Mouse (Mus musculus) forebrain, postnatal 0 days (tissue): ENCODE results near the gene Plekhg4. TPM values are rescaled to one million over a fixed set of nuclear protein-coding genes. Genes with fewer than 3 reads are reported as not detected.

Experiments used
- ATAC-seq: fragments of 200-750 bp; cut with Nextera tagmentation; 2 replicates; pipeline ENCODE4 v1.8.0; 2017; ENCODE audit warnings: mild to moderate bottlenecking, moderate library complexity
- DNase-seq: peaks from one replicate; pipeline ENCODE4 v3.0.0-alpha.2; 2015
- H3K27ac ChIP-seq: fragments of 300-500 bp; sonication (generic); 2 replicates; pipeline ENCODE4 v1.5.1; 2014; ENCODE audit warnings: low read depth, mild to moderate bottlenecking, antibody characterized with exemption, low read length, moderate library complexity, mixed read lengths
- H3K27me3 ChIP-seq: fragments of 300-500 bp; sonication (generic); 2 replicates; pipeline ENCODE4 v1.6.1; 2014; ENCODE audit warnings: mild to moderate bottlenecking, low read length, mixed read lengths; ENCODE audit not compliant: insufficient read depth
- H3K36me3 ChIP-seq: fragments of 300-500 bp; sonication (generic); 2 replicates; pipeline ENCODE4 v1.6.1; 2014; ENCODE audit warnings: mild to moderate bottlenecking, moderate library complexity; ENCODE audit not compliant: insufficient read depth
- H3K4me1 ChIP-seq: fragments of 300-500 bp; sonication (generic); 2 replicates; pipeline ENCODE4 v1.6.1; 2014; ENCODE audit warnings: antibody characterized with exemption; ENCODE audit not compliant: insufficient read depth
- H3K4me2 ChIP-seq: fragments of 300-500 bp; sonication (generic); 2 replicates; pipeline ENCODE4 v1.6.1; 2014; ENCODE audit warnings: low read depth, mild to moderate bottlenecking, moderate library complexity
- H3K4me3 ChIP-seq: fragments of 300-500 bp; sonication (generic); 2 replicates; pipeline ENCODE4 v1.5.1; 2014; ENCODE audit warnings: low read depth, low read length, mixed read lengths
- H3K9ac ChIP-seq: fragments of 300-500 bp; sonication (generic); 2 replicates; pipeline ENCODE4 v1.6.1; 2014; ENCODE audit warnings: mild to moderate bottlenecking
- H3K9me3 ChIP-seq: fragments of 300-500 bp; sonication (generic); 2 replicates; pipeline ENCODE4 v1.6.1; 2016; ENCODE audit warnings: low read length
- CTCF ChIP-seq: sonication (generic); IDR thresholded peaks from 2 replicates; pipeline ENCODE4 v1.5.1; 2016; ENCODE audit warnings: antibody characterized with exemption, control low read depth, low read depth
- WGBS: fragments of 180-500 bp; shearing (Covaris S2); extraction: QIAGEN DNeasy Blood & Tissue Kit; methylation state at CpG from one replicate; pipeline ENCODE4 v1.1.7; 2014; 5-methylcytosine and 5-hydroxymethylcytosine counted together
- polyA plus RNA-seq: library from polyadenylated mRNA; unstranded; fragments of >200 nt; fragmentation: Nextera tagmentation; extraction: Ambion mirVana; gene quantifications from 2 replicates; pipeline ENCODE4 v1.2.1, GENCODE M21; 2015
- total RNA-seq: library from RNA; depleted of rRNA; stranded (reverse); fragments of >200 nt; gene quantifications from 2 replicates; pipeline ENCODE4 v1.2.3, GENCODE M21; 2014

The Plekhg4 gene
- total and polyA plus RNA-seq, 2 experiments from 2014 or later = 0.77 to 4.5 TPM

GRCm38 (mm10) chr8:105349096-105349771 lies 23.8 kb upstream of the Plekhg4 start:
- ATAC-seq = peak; percentile 70
- no peaks in the 10 kb centered on the region; the same call in 1 of the 2 replicates for H3K27me3 ChIP-seq

GRCm38 (mm10) chr8:105350186-105350585 lies 22.9 kb upstream of the Plekhg4 start:
- no peaks in the 10 kb centered on the region for H3K9me3 ChIP-seq
- peak overlapping the region; percentile 74 for H3K9ac ChIP-seq
- H3K27me3 ChIP-seq = no peaks in the 10 kb centered on the region; the same call in 1 of the 2 replicates
- no peak for TF ChIP-seq CTCF
- WGBS = 28% methylated on average over 7 of the region's 7 CpGs
- no peaks in the 10 kb centered on the region for H3K36me3 ChIP-seq
- H3K4me3 ChIP-seq = peak overlapping the region; percentile 66
- H3K4me2 ChIP-seq = peak overlapping the region; percentile 98
- DNase-seq = peak; percentile 25
- H3K27ac ChIP-seq = no peak overlapping the region; the same call in 1 of the 2 replicates
- peaks cover 11% of the 10 kb centered on the region; the same call in 1 of the 2 replicates for H3K4me1 ChIP-seq
- ATAC-seq = no peak

More at GRCm38 (mm10) chr8:105349096-105349771, 23.8 kb upstream of the Plekhg4 start:
- Histone ChIP-seq H3K4me1 (peaks cover 11% of the 10 kb centered on the region; the same call in 1 of the 2 replicates), H3K36me3 (no peaks in the 10 kb centered on the region), H3K4me2 (peak overlapping the region; percentile 98), H3K9me3 (no peaks in the 10 kb centered on the region), H3K9ac (peak overlapping the region; percentile 74), H3K4me3 (peak overlapping the region; percentile 66), H3K27ac (peak overlapping the region; percentile 67)
- whole genome bisulfite sequencing = 5% methylated on average over 44 of the region's 48 CpGs
- no peak for TF ChIP-seq CTCF
- DNase-seq = peak; percentile 72

- H3K36me3 ChIP-seq = peaks cover 26% of the 10 kb centered on the region
- peaks cover 7% of the 10 kb centered on the region; the same call in 1 of the 2 replicates for H3K4me1 ChIP-seq
- H3K4me3 ChIP-seq = no peak overlapping the region
- DNase-seq (no peak), ATAC-seq (no peak)
- 74% methylated on average over 8 of the region's 8 CpGs for WGBS
- no peaks in the 10 kb centered on the region for H3K27me3 ChIP-seq
- H3K9me3 ChIP-seq = no peaks in the 10 kb centered on the region
- no peak for TF ChIP-seq CTCF
- H3K27ac ChIP-seq = no peak overlapping the region
- no peak overlapping the region for H3K4me2 ChIP-seq
- H3K9ac ChIP-seq = no peak overlapping the region
These were observed 19.4 kb upstream of the Plekhg4 start for GRCm38 (mm10) chr8:105353583-105354135.

- H3K4me2 ChIP-seq = no peak overlapping the region
- peaks cover 29% of the 10 kb centered on the region for H3K36me3 ChIP-seq
- ATAC-seq (no peak), DNase-seq (no peak)
- H3K4me3 ChIP-seq = no peak overlapping the region
- WGBS = 92% methylated on average over 4 of the region's 4 CpGs
- no peak overlapping the region for H3K27ac ChIP-seq
- no peak overlapping the region for H3K9ac ChIP-seq
- H3K4me1 ChIP-seq = peaks cover 7% of the 10 kb centered on the region; the same call in 1 of the 2 replicates
- no peak for TF ChIP-seq CTCF
- no peaks in the 10 kb centered on the region for H3K27me3 ChIP-seq
- H3K9me3 ChIP-seq = no peaks in the 10 kb centered on the region
These were observed 18.5 kb upstream of the Plekhg4 start for GRCm38 (mm10) chr8:105354549-105354948.

GRCm38 (mm10) chr8:105355179-105356024 lies 17.7 kb upstream of the Plekhg4 start:
- 83% methylated on average over 26 of the region's 26 CpGs for WGBS
- no peak for TF ChIP-seq CTCF
- H3K4me3 ChIP-seq = no peak overlapping the region
- no peaks in the 10 kb centered on the region for H3K9me3 ChIP-seq
- H3K4me2 ChIP-seq = no peak overlapping the region
- ATAC-seq = no peak
- H3K27me3 ChIP-seq = no peaks in the 10 kb centered on the region
- peaks cover 29% of the 10 kb centered on the region for H3K36me3 ChIP-seq
- H3K4me1 ChIP-seq = peaks cover 3% of the 10 kb centered on the region; the same call in 1 of the 2 replicates
- H3K9ac ChIP-seq = no peak overlapping the region
- H3K27ac ChIP-seq = no peak overlapping the region
- DNase-seq = no peak

GRCm38 (mm10) chr8:105356681-105357080 lies 16.4 kb upstream of the Plekhg4 start:
- ATAC-seq = no peak
- TF ChIP-seq CTCF = no peak
- Histone ChIP-seq H3K9me3 (no peaks in the 10 kb centered on the region), H3K4me1 (no peaks in the 10 kb centered on the region), H3K27ac (no peak overlapping the region), H3K4me3 (no peak overlapping the region), H3K27me3 (no peaks in the 10 kb centered on the region), H3K4me2 (no peak overlapping the region), H3K36me3 (peaks cover 33% of the 10 kb centered on the region), H3K9ac (no peak overlapping the region)
- DNase-seq = no peak
- 88% methylated on average over 14 of the region's 14 CpGs for WGBS
